Mouse (Mus musculus): ENCODE measurements around the gene Ubr4.

Gene Ubr4

DNA sequence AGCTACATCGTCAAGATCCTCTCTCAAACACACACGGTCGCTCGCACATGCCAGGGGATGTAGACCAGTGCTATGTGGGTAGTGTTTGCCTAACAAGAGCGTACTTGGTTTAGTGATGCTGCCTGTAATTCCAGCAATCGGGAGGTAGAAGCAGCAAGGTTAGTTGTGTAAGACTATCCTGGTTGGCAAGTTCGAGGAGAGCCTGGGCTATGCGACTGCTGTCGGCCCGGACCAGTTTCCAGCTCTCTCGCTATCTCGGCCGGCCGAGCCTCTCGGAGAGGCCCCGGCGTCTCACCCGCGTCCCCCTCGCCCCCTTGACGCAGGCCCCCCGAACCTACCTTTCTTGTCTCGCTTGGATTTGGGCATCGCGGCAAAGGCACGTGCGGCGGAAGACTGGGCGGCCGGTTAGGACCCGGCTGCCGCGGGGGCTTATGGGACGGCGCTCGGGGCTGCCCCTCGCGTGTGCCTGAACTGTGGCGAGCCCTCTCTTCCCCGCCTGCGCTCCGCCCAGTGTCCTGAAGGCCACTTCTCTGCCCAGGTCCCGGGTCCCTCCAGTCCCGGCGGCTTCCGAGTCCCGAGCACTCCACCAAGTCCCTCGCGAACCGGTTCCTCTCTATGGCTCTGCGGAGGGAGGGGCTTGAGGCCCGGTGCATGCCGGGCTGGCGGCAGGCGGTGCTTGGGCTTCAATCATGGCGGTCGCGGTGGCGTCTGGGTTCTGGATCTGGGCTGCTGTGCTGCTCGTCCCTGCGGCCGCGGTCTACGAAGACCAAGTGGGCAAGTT is at the start of gene Ubr4, which contains the start of the genes Mrto4 and Emc1:
Ubr4 (plus strand) TSS at position 679 of the 781 bp plus-strand sequence.
Mrto4 (minus strand) TSS at position 646 of the 781 bp plus-strand sequence.
Emc1 (plus strand) TSS at position 657 of the 781 bp plus-strand sequence.
- DNase-seq (ENCODE audit: low read depth, low spot score): peak; percentile 73

DNA sequence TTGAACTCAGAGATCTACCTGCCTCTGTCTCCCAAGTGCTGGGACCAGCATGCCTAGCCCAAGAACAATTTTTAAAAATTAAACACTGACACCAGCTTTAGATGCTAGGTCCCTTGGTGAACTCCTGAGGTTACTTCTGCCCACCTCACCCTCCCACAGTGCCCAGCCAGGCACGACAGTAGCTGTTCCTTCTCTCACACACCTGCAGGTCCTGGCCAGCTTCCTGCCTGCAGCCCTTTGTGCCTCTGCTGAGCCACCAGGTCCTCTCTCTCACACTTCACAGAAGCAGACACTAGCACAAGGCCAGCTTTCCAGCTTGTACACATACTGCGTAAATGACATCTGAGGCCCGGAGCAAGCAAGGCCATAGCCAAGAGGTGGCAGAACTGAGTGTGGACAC is 46.9 kb upstream of the Ubr4 start:
- no peak for DNase-seq (ENCODE audit: low read depth, low spot score)

DNA sequence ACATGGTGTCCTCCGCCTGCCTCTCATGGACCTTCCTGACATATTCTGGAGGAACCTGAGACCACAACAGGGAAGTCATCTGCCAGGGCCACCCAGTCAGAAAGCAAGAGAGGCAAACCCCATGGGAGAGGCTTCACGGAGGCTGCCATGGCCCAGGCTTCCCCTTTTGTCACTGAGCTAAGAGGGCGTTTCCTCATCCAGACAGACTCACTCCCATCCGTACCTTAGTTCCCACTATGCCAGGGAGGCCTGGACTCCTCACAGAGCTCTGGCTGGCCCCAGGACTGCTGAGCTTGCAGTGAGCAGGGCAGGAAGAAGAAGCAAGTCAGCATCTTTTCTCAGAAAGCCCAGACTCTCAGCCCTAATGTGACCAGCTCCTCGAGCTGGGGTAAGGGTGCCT is 44.5 kb upstream of the Ubr4 start:
- DNase-seq (ENCODE audit: low read depth, low spot score): no peak

DNA sequence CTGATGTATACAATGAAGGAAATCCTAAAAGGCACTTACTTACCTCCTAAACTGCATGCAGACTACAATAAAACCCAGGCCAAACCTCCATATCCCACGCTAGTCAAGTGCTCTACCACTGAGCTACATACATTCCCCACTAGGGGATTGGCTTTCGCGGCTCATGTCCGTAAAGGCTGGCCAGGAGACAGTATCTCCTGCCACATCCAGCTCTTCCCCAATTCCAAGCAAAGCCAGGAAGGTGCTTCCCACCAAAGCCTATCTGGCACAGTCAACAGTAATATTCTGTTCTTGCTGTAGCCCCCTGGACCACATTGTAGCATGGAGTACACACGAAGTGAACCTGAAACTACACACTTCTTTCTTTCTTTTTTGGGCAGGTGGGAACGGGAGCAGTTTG is 42.8 kb upstream of the Ubr4 start:
- DNase-seq (ENCODE audit: low read depth, low spot score): no peak

DNA sequence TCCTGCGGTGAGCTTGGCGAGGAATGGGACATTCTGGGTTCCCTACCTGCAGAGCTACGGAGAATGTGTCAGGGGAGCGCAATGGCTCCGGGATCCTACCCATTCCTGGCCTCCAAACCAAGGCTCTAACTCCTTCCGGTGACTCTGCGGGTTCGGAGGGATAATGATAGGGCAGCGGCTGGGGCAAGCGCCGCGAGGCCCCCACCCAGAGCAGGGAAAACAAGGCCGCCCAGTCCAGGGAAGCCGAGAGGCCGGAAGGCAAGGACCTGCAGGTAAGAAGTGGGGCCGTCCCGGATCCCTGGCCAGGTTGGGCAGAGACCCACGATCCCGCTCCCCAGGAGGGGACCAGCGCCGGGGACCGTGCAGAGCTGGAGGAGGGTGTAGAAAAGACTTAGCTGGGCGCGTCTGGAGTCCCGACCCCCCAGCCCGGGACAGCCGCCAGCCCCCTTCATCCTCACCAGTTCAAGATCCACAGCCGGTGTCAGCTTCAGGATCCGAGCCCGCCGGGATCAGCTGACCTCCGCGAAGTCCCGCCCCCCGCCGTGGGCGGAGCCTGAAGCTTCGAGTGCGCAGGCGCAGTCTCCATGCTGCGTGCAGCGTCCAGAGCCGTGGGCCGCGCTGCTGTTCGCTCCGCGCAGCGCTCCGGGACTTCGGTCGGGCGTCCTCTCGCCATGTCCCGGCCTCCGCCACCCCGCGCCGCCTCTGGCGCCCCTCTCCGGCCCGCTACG is 42.1 kb upstream of the Ubr4 start, which contains the start of the genes Pqlc2 and Akr7a5:
Pqlc2 (minus strand) TSS at position 538 of the 728 bp plus-strand sequence.
Akr7a5 (plus strand) TSS at position 574 of the 728 bp plus-strand sequence.
- peak; percentile 84 for DNase-seq (ENCODE audit: low read depth, low spot score)

DNA sequence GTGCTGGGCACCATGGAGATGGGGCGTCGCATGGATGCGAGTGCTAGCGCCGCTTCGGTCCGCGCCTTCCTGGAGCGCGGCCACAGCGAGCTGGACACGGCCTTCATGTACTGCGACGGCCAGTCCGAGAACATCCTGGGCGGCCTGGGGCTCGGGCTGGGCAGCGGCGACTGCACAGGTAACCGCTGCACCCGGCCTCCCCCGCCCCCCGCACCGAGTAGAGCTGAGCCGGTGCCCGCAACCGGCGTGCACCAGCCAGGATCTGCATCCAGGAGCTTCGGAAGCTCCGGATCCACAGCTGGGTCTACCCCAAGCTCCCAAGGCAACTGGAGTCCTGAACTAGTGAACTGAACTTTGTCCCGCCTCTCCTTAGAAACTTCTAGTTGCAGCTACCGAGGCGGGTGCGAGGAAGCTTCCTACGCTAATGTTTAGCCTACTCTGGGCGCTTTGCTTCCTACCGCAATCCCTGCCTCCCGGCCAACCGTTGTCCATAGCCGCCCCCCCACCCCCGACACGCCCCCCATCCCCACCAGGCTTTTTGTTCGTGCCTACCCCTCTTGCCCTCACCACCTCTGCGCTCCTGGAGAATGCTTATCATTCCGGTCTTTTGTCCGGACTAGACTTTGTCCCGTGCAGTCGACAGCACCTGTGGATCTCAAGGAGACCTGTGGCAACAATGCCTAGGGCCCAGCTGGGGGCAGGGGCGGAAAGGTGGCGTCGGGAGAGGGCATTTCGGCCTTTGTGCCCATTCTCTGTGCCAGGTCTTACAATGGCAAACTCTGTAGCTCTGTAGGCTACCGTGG is 41.3 kb upstream of the Ubr4 start:
- no peak for DNase-seq (ENCODE audit: low read depth, low spot score)

DNA sequence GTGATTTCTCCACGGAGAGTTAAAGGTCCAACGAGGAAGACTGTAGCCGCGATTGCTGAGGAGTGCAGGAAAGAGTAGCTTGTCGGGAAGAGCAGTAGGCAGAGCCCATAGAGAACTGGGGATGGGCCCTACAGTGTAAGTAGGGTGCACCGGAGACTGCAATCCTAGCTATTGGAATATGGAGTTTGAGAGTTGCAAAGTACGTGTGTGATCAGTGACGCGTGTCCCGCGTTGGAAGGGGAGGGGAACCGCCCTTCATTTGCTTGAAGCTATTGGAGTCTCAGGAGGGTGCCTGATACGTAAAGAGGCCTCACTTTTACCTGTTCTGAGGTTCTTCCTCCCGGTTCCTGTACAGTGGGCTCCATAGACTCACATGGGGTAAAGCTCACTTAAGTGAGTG is 40.7 kb upstream of the Ubr4 start:
- no peak for DNase-seq (ENCODE audit: low read depth, low spot score)

DNA sequence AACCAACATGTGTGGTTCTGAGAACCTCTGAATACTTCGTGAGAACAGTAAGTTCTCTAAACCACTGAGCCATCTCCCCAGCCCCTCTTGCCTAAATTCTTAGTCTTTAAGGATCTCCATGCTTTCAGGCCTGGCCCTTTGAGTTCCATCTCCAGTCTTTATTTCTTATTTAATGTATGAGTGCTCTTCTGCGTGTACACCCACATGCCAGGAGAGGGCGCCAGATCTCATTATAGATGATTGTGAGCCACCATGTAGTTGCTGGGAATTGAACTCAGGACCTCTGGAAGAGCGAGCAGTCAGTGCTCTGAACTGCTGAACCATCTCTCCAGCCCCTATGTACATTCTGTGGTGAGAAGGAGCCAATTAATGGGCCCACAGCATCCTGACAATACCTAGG is 39.8 kb upstream of the Ubr4 start:
- no peak for DNase-seq (ENCODE audit: low read depth, low spot score)

DNA sequence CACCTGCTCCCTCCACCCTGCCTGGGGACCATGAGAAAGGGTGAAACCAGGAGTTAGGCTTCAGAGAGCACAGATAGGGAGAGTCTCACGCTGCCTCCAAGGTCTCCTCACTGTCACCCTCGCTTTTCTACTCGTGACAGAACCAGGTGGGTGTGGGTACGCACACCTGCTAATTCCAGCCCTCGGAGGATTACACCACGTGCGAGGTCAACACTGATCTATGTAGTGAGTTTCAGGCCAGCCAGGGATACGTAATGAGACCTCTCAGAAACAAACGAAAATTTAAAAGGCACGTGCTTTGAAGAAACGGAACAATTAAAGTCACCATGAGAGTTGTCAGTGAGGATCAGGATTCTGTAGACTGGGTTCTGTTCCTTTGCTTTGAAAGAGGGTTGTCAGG is 34.0 kb upstream of the Ubr4 start:
- no peak for DNase-seq (ENCODE audit: low read depth, low spot score)

DNA sequence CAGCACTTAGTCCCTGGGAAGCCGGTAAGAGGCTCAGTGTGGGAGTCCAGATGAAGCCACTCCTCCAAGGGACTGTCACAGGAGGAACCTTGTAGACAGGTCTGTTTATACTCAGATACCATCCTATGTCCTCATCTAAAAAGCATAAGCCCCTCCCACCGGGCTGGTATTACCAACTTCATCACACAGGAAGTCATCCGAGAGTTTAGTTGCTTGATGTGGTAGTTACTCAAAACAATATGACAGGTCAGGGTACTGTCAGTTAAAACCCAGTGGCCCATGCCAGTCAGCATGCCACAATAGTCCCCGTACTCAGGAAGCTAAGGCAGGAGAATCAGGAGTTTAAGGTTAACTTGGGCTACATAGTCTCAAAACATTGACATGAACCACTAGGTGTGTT is 32.7 kb upstream of the Ubr4 start:
- no peak for DNase-seq (ENCODE audit: low read depth, low spot score)

DNA sequence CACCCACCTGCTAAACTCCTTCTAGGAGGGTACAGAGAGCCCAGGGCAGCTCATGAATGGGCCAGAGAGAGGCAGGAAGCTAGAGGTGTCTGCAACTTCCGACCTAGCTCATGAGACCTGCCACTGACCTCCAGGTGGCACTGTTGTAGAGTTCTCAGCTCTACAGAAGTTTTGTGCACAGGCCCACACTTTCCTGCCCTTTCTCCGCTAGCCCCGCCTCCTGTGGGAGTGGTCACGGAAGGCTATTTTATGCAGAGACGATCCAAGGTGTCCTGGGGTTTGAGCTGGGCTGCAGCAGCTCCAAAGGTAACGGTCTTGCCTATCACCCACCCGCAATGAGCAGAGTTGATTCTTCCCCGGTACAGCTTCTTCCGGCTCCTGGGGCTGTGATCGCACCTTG is 21.8 kb upstream of the Ubr4 start:
- no peak for DNase-seq (ENCODE audit: low read depth, low spot score)

DNA sequence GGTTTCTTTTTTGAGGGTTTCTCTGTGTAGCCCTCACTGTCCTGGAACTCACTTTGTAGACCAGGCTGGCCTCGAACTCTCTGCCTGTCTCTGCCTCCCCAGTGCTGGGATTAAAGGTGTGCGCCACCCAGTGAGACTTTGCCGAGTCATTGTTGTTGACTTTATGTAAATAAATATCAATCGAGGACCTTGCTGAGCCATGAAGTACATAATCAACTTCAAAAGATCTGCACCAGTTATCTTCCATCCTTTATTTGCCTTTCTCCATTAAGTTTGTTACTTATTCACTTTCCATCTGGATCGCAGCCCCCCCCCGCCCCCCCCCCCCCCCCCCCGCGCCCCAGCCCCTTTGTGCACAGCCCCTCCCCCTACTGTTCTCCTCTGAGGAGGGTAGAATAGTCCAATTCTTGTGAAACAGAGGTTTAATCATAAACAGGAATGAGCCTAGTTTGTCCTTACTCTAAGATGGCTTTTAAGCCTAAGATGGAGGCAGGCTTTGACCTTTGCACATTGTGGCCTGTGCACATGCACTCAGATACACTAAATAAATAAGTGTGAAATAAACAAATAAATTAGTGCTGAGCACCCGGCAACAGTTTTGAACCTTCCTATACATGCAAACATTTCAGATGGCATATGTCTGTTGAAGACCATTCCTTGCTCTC is 17.6 kb upstream of the Ubr4 start:
- no peak for DNase-seq (ENCODE audit: low read depth, low spot score)

DNA sequence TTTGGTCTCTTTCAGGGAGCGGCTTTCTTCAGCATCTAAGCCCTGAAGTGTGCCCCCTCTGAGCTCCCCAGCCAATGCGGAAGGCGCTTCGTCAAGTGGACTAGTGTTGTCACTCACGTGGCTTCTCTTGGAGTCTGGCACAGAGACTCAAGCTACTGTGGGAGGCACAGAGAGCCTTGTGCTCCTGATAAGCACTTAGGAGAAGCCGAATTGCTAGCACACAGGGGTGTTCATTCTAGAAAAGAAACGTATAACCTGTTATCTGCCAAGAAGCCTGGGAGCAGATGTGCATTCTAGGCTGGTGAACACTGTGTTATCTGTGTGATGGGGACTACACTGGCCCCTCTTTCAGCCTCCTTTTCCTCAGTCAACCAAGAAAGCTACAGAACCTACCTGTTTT is 16.9 kb upstream of the Ubr4 start:
- no peak for DNase-seq (ENCODE audit: low read depth, low spot score)

DNA sequence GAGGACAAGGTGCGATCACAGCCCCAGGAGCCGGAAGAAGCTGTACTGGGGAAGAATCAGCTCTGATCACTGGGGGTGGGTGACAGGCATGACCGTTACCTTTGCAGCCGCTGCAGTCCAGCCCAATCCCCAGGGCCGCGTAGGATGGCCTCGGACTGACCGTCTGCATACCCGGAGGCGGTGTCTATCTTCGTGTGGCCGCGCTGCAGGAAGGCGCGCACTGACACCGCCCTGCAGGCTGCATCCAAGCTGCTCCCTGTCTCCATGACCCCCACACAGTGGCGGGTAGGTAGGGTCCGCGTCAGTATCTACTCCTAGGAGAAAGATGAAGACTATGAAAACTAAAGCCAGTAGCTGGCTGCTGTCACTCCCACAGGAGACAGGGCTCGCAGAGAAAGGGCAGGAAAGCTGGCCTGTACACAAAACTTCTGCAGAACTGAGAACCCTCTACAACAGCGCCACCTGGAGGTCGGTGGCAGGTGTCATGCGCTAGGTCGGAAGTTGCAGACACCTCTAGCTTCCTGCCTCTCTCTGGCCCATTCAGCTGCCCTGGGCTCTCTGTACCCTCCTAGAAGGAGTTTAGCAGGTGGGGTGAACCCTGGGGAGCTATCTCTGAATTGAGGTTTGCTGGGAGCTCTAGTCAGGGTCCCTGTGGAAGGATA is 15.5 kb upstream of the Ubr4 start:
- no peak for DNase-seq (ENCODE audit: low read depth, low spot score)

DNA sequence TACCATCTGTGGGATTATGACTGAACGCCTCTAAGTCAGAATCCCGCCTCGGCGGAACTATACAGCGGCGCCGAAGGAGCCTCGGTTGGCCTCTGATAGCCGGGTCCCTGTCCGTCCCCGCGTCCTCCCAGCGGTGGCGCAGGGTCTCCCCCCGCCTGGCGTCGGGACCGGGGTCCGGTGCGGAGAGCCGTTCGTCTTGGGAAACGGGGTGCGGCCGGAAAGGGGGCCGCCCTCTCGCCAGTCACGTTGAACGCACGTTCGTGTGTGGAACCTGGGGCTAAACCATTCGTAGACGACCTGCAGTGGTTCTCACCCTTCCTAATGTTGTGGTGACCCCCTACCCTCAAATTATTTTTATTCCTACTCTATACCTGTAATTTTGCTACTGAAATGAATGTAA is 14.3 kb upstream of the Ubr4 start:
- DNase-seq (ENCODE audit: low read depth, low spot score): no peak

DNA sequence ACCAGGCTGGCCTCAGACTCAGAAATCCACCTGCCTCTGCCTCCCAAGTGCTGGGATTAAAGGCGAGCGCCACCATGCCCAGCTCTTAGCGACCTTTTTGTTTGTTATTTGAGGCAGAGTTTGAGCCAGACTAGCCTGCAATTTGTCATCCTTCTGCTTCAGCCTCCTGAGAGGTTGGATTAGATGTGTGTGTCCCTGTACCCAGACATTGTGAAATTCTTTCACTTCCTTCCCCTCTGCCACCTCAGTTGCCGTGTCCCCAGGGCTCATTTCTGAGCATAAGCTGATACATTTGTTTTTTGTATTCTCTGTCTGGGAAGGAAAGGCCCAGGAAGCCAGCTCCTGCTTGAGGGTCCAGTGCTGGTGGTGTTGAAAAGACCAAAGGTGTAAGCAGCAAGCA is 11.6 kb upstream of the Ubr4 start:
- DNase-seq (ENCODE audit: low read depth, low spot score): no peak

DNA sequence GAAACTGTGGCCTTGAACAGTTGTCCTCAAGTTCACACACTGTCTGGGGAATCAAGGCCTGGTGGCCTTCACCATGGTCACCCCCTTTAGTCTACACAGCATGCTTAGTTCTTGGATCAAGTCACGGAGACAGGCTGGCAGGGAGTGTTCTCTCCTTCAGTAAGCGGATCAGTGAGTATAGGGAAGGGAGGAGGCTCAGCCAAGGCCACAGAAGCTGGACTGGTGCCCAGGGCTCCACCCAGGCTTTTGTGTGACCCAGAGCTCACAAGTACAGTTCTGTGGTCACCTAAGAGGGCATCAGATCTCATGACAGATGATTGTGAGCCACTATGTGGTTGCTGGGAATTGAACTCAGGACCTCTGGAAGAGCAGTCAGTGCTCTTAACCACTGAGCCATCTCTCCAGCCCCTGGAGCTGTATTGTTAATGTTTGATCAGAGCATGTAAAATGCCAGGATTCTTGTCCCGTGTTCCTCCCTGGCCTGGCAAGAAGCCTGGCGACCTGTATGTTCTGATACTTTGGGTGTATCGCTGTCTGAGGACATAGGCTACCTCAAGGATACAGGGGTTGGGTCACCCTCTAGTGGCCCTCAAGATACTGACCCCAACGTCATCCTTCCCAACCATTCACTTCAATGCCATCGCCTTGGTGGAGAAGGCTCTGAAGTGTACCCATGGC is 10.7 kb upstream of the Ubr4 start:
- DNase-seq (ENCODE audit: low read depth, low spot score): no peak

DNA sequence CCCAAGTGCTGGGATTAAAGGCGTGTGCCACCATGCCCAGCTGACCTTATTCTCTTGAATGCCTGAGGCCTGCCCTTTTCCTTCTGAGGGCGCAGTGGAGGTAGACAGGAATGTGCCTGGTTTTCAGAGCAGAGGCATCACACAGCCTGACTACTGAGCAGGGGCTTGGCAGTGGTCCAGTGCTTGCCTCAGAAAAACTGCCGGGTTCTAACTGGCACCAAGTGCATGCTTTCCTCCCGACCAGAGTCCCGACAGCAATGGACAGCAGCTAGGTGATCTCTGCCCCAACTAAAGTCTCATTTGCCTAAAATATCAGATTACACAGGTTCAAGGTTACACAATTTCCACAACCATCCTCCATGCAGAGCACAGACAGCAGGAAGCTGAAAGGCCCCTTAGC is 8.7 kb upstream of the Ubr4 start:
- DNase-seq (ENCODE audit: low read depth, low spot score): no peak

DNA sequence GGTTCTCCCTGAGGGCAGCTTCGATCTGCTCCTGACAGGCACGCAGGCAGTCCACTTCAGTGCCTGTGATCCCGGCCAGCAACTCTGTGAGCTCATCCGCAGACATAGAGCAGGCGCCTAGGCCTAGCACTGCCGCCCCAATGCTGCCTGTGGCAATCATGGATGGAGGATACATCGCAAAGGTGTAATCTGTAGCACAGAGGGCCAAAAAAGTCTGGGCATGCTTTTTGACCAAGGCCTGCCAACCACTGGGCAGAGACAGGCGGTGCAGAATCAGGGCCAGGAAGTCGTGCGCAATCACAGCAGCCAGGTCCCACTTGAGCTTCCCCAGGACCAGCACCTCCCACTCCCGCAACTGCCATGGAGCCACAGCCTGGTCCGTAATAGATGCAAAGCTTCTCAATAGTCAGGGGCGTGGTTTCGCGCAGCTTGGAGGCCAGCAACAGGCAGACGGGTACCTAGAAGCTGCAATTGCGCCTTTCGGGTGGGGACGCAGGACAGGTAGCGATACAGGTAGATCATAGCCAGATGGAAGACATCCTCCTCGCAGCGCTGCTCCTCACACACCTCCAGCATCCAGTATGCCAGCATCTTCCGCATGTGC is 6.9 kb upstream of the Ubr4 start:
- DNase-seq (ENCODE audit: low read depth, low spot score): no peak

DNA sequence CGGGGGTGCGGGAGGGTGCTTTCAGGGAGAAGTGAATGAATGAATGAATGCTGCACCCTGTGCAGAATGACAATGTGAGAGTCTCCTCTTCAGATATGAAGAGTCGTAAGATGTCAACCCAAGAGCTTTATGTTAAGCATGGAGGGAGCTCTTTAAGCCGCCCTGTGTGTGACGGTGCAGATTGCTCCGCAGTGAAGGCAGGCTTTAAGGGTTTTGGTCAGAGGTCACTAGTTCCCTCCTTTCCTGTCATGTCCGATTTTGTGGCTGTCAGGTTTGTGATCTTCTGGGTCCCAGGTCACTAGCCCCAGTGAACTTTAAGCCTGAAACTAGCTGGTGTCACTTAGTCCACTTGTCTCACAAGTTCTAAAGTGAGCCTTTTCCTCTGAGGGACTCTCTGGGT is 423 bp downstream of the Ubr4 start:
- no peak for DNase-seq (ENCODE audit: low read depth, low spot score)
